Mouse (Mus musculus): ENCODE results near the gene Ndufc1.

DNA sequence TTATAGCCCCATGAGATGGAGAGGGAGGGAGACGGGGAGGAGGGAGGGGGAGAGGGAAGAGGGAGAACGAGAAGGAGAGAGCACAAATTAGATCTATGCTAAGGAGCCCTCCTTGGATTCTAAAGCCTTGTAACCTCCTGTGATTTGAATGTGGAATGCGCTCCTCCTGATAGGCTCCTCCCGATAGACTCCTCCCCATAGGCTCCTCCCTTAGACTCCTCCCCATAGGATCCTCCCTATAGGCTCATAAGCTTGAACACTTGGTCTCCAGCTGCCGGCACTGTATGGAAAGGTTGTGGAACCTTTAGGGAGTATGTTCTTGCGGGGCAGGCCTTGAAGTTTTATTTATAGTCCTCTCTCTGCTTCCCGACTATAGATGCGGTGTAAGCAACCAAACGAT is 47.7 kb downstream of the Ndufc1 start:
- TF ChIP-seq POU5F1 (IDR thresholded peaks at IDR 0.05; ENCODE audit: borderline replicate concordance, low read length) (no peak), CTCF (conservative IDR thresholded peaks at IDR 0.05; ENCODE audit: low read length) (no peak), NANOG (IDR thresholded peaks at IDR 0.05; ENCODE audit: borderline replicate concordance, low read length) (no peak)

Data from E14TG2a.4 (cell line).